Mouse (Mus musculus) ovary, postnatal 36 days (tissue): ENCODE measurements around the gene Fmn2.

Source experiments
- DNase-seq: peaks from one replicate; pipeline ENCODE4 v3.0.0; 2022; ENCODE audit warnings: low spot score, mixed read lengths

Fmn2 gene

GRCm38 (mm10) chr1:174557211-174557610 is 55.6 kb downstream of the Fmn2 start:
- no peak for DNase-seq

DNA sequence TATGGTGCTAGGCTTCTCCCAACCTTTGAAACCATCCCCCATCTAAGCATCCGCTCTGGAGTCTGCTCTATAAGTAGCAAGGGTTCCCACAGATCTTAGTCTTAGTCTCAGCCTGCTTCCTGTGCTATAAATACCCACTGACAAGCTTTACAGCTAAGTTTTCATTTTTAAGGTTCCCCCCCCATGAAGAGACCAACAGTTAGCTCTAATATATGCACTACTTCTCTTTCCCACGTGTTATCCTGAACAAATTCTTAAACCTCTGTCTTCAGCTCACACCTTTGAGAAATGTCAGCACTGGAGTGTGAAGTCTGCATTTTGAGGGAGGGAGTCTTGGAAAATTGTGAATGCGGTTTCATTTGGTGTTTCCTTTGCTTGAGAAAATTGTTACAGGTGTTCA is 56.2 kb downstream of the Fmn2 start:
- no peak for DNase-seq

DNA sequence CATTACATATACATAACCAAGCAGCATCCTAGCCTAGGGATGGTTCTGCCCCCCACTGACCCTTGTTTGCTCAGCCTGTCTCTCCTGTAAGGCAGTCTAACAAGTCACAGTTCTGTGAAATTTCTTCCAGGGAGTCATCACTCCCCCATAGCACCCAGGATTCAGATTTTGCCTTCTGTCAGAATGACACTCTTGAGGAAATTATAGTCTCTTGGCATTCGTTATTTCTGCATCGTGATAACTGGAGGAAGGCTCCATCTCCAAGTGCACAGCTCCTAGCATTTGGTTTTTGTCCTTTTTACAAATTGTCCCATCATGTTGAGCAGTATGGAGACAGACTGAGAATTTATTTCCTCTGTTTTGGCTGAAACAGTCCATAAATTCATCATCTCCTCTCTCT is 56.9 kb downstream of the Fmn2 start:
- no peak for DNase-seq

DNA sequence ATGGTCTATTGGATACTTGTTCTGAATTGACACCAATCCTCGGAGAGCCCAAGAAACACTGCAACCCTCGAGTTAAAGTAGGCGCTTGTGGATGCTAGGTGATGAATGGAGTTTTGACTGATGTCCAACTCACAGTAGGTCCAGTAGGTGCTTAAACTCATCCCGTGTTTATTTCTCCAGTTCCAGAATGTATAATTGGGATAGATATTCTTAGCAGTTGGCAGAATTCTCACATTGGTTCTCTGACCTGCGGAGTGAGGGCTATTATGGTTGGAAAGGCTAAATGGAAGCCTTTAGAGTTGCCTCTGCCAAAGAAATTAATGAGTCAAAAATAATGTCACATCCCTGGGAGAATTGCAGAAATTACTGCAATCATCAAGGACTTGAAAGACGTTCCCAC is 62.9 kb downstream of the Fmn2 start:
- no peak for DNase-seq

GRCm38 (mm10) chr1:174568609-174569008 is 67.0 kb downstream of the Fmn2 start:
- no peak for DNase-seq

DNA sequence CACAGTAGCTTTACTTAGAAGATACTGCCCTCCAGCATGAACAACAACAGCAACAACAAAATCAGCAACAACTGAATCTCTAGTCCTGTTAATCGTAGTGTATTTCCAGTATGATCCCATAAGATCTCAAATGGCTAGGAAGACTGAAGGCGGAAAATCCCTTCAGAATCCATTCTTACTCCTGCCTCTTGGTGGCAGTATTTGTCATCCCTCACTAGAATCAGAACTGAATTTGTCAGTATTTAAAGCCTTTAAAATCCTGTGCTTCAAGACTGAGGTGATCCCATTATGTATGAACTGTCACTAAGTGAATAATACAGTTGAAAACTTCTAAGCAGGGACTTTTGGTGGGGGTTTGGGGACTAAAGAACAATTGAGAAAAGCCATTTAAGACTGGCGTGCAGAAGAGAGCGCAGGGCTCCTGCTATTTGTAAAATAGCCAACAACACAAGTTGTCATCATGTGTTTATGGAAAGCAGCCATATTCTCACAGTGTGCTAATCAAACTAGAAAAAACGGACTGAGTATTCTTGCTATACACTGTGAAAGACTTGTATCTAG is 90.9 kb downstream of the Fmn2 start:
- DNase-seq = no peak

- DNase-seq = peak; percentile 58
Measured at GRCm38 (mm10) chr1:174594989-174595388, 93.4 kb downstream of the Fmn2 start.

DNA sequence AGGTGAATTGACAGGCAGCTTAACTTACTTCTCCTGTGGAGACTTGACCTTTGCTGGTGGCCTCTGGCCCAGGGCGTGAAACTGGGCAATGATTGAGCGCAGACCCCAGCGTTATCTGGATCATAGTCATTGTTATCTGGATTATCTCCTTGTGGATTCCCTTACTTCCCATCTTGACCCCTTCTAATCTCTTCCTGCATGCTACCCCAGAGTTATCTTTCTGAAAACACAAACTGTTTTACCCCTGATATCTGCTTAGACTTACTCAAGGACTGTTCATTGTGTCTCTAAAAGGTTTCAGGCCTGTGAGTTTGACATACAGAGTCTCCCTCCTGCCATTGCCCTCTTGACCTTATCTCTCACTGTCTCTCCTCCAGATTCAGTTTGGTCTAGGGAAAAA is 95.9 kb downstream of the Fmn2 start:
- DNase-seq = no peak

GRCm38 (mm10) chr1:174598226-174598625 is 96.6 kb downstream of the Fmn2 start:
- no peak for DNase-seq

DNA sequence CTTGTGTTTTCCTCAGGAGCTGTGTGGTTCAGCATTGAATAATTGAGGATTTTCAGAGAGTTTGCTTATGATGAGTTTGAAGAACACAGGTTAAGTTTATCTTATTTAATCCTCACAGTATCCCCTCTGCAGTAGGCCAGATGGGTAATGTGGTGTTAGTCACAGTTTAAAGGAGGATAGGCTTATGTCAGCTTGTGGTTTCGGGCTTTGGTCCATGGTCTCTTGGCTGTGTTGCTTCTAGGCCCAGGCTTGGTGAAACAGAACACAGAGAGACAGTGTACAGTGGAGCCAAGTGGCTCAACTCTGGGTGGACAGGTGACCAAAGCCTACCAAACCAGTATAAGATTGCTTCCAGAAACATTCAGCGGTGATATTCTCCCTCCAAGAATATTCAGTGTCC is 98.4 kb downstream of the Fmn2 start:
- no peak for DNase-seq

GRCm38 (mm10) chr1:174600620-174601019 is 99.0 kb downstream of the Fmn2 start:
- DNase-seq = no peak

DNA sequence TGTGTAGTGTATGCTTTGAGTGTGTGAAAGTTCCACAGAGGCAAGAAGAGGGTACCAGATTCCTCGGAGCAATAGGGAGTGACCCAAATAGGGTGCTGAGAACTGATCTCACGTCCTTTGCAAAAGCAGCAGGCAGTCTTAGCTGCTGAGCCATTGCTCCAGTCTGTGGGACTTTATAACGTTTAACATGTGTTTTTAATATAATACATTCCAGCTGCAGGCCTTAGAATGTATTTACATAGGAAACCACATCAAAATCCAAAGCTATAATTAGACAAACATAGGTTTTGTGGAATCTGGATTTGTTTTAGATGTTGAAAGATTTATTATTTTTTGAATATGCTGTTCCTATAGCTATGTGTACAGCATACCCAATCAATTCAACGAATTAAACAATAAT is 115.7 kb downstream of the Fmn2 start:
- no peak for DNase-seq

DNA sequence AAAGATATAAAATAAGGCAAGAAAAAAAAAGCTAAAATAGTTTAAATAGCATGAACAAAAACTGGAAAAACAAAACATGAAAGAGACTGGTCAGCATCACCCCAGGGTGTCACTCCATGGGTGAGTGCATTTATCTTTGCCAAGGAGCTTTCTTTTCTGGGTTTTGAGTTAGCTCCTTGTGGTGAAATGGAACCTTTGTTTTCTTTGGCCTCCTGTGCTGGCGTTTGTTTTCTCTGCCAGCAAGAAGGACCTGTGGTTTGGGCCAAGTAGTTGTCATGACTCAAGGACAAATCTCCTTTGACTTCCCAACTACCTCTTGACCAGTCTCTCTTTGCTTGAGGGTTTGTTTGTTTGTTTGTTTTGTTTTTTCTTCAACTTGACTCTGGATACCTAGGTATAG is 119.9 kb downstream of the Fmn2 start:
- DNase-seq = no peak

- DNase-seq = peak; percentile 15
Measured at GRCm38 (mm10) chr1:174623054-174623453, 121.4 kb downstream of the Fmn2 start.

DNA sequence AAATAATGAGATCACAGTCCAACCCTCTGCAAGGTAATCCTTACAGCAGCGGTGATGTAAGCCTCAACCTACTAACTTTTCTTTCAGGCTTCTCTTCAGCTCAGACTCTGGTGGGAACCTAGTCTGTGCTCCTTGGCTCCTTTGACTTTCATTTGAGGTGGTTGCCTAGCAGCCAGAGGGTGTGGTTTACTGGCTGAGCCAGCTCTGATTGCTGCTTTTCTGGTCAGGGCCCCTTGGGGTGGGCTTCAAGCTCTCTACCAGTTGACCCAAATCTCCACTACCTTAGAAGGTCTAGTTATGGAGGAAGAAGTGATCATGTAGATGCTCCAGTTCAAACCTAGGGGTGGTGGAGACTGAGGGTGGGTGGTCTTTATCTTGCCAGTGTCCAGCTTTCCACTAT is 128.4 kb downstream of the Fmn2 start:
- no peak for DNase-seq

DNA sequence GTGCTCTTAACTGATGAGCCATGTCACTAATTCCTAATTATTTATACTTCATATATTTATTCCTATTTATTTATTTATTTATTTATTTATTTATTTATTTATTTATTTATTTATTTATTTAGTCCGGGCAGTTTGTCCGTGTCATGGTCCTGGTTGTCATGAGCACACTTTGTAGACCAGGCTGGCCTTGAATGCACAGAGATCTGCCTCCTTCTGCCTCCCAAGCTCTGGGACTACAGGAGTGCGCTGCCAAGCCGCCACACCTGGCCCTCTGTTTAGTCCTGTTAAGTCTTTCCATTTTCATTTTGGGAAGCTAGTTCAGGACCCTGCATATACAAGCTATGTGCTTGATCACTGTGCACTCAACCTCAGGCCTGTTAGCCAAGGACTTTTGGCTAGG is 134.7 kb downstream of the Fmn2 start:
- DNase-seq = no peak

GRCm38 (mm10) chr1:174637564-174638085 is 136.0 kb downstream of the Fmn2 start:
- DNase-seq = no peak

DNA sequence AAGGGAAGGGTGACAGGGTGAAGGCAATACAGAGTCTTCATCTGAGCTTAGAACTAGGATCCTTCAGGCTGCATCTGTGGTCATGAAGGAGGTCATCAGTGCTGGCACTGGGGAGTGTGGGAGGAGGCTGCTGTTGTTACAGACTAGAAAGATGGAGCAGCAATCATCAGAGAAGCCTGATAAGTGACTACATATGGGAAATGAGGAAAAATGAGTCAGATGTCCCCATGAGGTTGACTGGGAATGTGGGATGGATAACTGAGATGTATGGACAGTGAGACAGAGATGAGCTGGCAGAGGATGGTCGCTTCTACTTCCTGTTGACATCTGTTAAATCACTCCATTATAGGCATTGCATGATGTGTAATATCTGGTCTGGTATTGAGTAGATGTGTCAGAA is 139.3 kb downstream of the Fmn2 start:
- no peak for DNase-seq

DNA sequence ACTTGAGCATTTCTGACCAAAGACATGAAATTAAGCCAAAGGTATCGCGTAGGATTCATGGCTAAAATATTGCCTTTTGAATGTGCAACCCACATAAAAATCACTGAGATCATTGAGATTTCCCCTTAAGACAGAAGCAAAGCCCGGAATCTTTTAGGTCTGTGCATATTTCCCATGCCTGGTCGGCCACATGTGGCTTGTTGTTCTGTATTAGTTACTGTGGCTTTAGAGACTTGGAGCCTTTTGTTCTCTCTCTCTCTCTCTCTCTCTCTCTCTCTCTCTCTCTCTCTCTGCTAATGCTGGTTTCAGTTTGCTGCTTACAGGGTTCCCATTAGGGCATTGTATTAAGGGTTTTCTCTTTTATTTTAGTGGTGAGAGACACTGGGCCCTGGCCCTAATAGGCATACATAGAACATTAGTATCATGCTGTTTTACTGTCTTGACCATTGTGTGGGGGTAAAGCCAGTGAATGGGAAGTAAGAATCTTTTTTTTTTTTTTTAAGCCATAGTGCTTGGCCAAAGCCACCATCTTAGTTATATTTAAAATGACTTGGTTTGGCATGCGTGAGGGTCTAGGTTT is 141.9 kb downstream of the Fmn2 start:
- DNase-seq = no peak

DNA sequence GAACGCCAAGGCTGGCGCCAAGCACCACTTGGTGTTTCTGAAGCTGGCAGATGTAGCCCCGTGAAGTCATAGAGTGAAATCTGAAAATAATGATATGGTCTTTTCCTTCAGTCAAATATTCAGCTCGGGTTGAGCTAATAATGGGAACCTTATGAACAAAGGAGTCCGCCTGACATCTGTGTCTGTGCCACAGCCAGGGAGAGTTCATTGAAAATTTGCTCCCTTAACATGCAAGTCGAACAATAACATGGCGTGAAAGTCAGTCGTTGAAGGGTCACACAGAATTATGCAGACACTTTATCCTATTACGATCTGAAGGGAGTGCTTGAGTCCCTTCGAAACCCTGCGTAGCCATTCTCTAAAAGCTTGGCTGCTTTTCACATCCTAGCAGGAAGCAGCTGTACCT is 147.8 kb downstream of the Fmn2 start:
- no peak for DNase-seq

DNA sequence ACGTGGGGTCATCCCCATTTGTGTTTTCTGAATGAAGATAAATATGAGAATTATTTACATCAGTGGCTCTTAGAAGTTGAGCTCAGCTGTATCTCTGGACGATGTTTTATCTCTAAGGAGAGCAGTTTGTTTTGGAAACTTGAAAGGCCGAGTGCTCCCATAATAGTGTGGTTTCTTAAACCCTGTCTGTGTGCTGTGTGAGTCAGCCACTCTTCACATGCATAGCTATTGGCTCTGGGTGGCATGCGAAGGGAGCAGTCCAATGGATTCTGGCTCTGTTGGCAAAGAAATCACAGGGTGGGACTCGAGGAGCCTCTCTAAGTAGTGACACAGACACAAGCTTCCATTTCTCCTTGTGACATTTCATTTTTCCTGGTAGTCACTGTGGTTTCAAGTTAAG is 152.9 kb downstream of the Fmn2 start:
- DNase-seq = no peak

GRCm38 (mm10) chr1:174655354-174655753 is 153.7 kb downstream of the Fmn2 start:
- DNase-seq = no peak

GRCm38 (mm10) chr1:174656554-174656953 is 154.9 kb downstream of the Fmn2 start:
- DNase-seq = no peak
